8 mouse cellular contexts compared by ENCODE assay signal in the genomic region with DNA sequence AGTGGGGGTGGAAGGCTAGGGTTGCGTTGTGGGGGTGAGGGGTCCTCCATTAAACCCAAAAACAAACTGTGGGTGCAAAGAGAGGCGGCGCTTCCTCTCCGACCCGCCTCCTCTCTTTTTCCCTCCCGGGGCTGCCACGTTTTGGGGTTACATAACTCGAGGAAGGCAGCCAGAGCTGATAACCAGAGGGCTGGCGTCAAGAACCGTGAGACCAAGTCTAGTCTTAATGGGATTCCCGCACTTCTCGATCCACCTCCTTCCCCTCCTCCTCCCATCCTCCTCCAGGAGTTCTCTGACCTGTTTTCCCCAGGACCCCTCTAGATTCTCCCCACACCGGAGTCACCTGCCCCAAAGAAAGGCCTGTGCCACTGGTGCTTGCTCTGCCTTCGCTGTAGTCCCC. TPM values are rescaled to one million over a fixed set of nuclear protein-coding genes. Genes with fewer than 3 reads are reported as not detected.
A peak's percentile ranks its signal among the peaks of the same experiment; 100 is the strongest.
DNase-seq lines count a peak whose midpoint lies in the region; ATAC-seq and TF ChIP-seq lines count a peak whose summit lies in the region.

No protein-coding gene starts in this region.

- H3K36me3 ChIP-seq in ES-E14 (ENCODE audit: control insufficient read depth, insufficient read depth, low read length, poor library complexity, severe bottlenecking): peaks cover 9% of the 10 kb centered on the region
- no peaks in the 10 kb centered on the region for H3K36me3 ChIP-seq in intestine, embryonic 15.5 days
- H3K36me3 ChIP-seq in midbrain, embryonic 11.5 days (ENCODE audit: control insufficient read depth, insufficient read depth, low read length): no peaks in the 10 kb centered on the region

- H3K4me1 ChIP-seq in ES-E14 (ENCODE audit: control insufficient read depth in 2 of 2, insufficient read depth in 2 of 2, low read length in 2 of 2, poor library complexity in 1 of 2): peaks cover 3 to 8% of the 10 kb centered on the region in 2 experiments; a peak in 3 of 4 replicates
- H3K4me1 ChIP-seq in intestine, embryonic 15.5 days (replicated peaks): peaks cover 17% of the 10 kb centered on the region; the same call in 1 of the 2 replicates
- H3K4me1 ChIP-seq in midbrain, embryonic 11.5 days (ENCODE audit: control insufficient read depth, insufficient read depth, low read length): peaks cover 7% of the 10 kb centered on the region

- intact Hi-C loops in left cerebral cortex, postnatal 25 days (cut with DNase I): no loop called here

- in situ Hi-C loops in ES-E14 (cut with MboI; ENCODE audit: low sequenced_read_pairs in 2 of 2, unreplicated experiment in 2 of 2): no loop called here

- peak overlapping the region; percentile 44; the same call in 1 of the 2 replicates for H3K9ac ChIP-seq in ES-E14 (ENCODE audit: insufficient read depth, low read depth, low read length, poor library complexity, severe bottlenecking)
- H3K9ac ChIP-seq in intestine, embryonic 15.5 days: no peak overlapping the region
- no peak overlapping the region; the same call in 1 of the 2 replicates for H3K9ac ChIP-seq in midbrain, embryonic 11.5 days (ENCODE audit: low read length)

- H3K4me2 ChIP-seq in intestine, embryonic 15.5 days (replicated peaks): peak overlapping the region; percentile 96
- H3K4me2 ChIP-seq in midbrain, embryonic 11.5 days: peak overlapping the region; percentile 62

- ATAC-seq in intestine, embryonic 15.5 days: no peak
- ATAC-seq in midbrain, embryonic 11.5 days (ENCODE audit: low FRiP score): no peak; the same call in 1 of the 2 replicates

- H3K9me3 ChIP-seq in ES-E14 (ENCODE audit: control insufficient read depth, insufficient read depth, low read depth, low read length): no peaks in the 10 kb centered on the region
- no peaks in the 10 kb centered on the region for H3K9me3 ChIP-seq in intestine, embryonic 15.5 days
- no peaks in the 10 kb centered on the region for H3K9me3 ChIP-seq in midbrain, embryonic 11.5 days (ENCODE audit: control insufficient read depth, low read length)

- peak overlapping the region; percentile 51 to 75; a peak in 3 of 4 replicates for H3K4me3 ChIP-seq in ES-E14 (ENCODE audit: insufficient read depth in 1 of 2, low read depth in 1 of 2, low read length in 2 of 2, poor library complexity in 1 of 2, severe bottlenecking in 1 of 2)
- H3K4me3 ChIP-seq in intestine, embryonic 15.5 days (replicated peaks): peak overlapping the region; percentile 61
- H3K4me3 ChIP-seq in midbrain, embryonic 11.5 days (ENCODE audit: low read depth, low read length): peak overlapping the region; percentile 48

- DNase-seq in embryo, embryonic 10 days (ENCODE audit: low spot score): peak; percentile 38
- DNase-seq in embryo, embryonic 9.5 days (ENCODE audit: extremely low spot score): no peak
- no peak for DNase-seq in ES-E14 (ENCODE audit: low read depth, low spot score)
- peak; percentile 64 to 69 for DNase-seq in heart, adult 18-20 months
- no peak for DNase-seq in midbrain, embryonic 11.5 days (ENCODE audit: low spot score, missing footprints)
- DNase-seq in adrenal gland, postnatal 25 days: no peak
- DNase-seq in left cerebral cortex, postnatal 25 days (ENCODE audit: low spot score in 2 of 2): no peak

- 16% methylated on average over 14 of the region's 14 CpGs for WGBS in intestine, embryonic 15.5 days
- 10% methylated on average over 14 of the region's 14 CpGs for WGBS in midbrain, embryonic 11.5 days

- no peak overlapping the region for H3K27ac ChIP-seq in ES-E14 (ENCODE audit: insufficient read depth, low read depth, low read length, poor library complexity, severe bottlenecking)
- no peak overlapping the region for H3K27ac ChIP-seq in intestine, embryonic 15.5 days
- H3K27ac ChIP-seq in midbrain, embryonic 11.5 days (ENCODE audit: low read depth, low read length): no peak overlapping the region

- 0 out of 2 replicates have a peak, but pooled peaks cover 6% of the 10 kb centered on the region for H3K27me3 ChIP-seq in intestine, embryonic 15.5 days (replicated peaks)
- peaks cover 11% of the 10 kb centered on the region for H3K27me3 ChIP-seq in midbrain, embryonic 11.5 days (ENCODE audit: control insufficient read depth, insufficient read depth, low read length)

TF ChIP-seq in ES-E14, 5 proteins besides CTCF, POLR2A, EP300 and RAD21:
- TF ChIP-seq HCFC1 (IDR thresholded peaks at IDR 0.05; ENCODE audit: borderline replicate concordance, insufficient read depth, low read length) (no peak), ZC3H11A (IDR thresholded peaks at IDR 0.05; ENCODE audit: borderline replicate concordance, low read depth, low read length) (no peak), ZNF384 (IDR thresholded peaks at IDR 0.05; ENCODE audit: low read depth, low read length) (no peak)

RNA-seq across cellular contexts. Expression of a gene that starts 0.7 kb away (rescaled TPM):
- total RNA-seq in ES-E14 (2012; rRNA removed): 52.2 and 61.2 TPM in 2 replicates
- 1 to 10 TPM; 4.3 to 6.0 TPM for total RNA-seq in heart, adult 18-20 months (2021)
- polyA plus RNA-seq in intestine, embryonic 15.5 days (2015; fragmentation: Nextera tagmentation; extraction: Ambion mirVana): 36.1 and 36.3 TPM in 2 replicates
- polyA plus RNA-seq in midbrain, embryonic 11.5 days (2014; fragmentation: Nextera tagmentation; extraction: Ambion mirVana): 26.7 and 27.8 TPM in 2 replicates
- 3.5 and 4.2 TPM in 2 replicates for total RNA-seq in adrenal gland, postnatal 25 days (2021)
- total RNA-seq in left cerebral cortex, postnatal 25 days (2021): 1 to 10 TPM; 5.5 to 7.4 TPM

RNA-seq across cellular contexts. Expression of a gene that starts 6.9 kb away (rescaled TPM):
- not detected in 2 replicates for total RNA-seq in ES-E14 (2012; rRNA removed)
- not detected for total RNA-seq in heart, adult 18-20 months (2021)
- 0.13 TPM in 1 of 2 replicates, not detected in the other for polyA plus RNA-seq in intestine, embryonic 15.5 days (2015; fragmentation: Nextera tagmentation; extraction: Ambion mirVana)
- not detected in 2 replicates for polyA plus RNA-seq in midbrain, embryonic 11.5 days (2014; fragmentation: Nextera tagmentation; extraction: Ambion mirVana)
- total RNA-seq in adrenal gland, postnatal 25 days (2021): not detected in 2 replicates
- not detected for total RNA-seq in left cerebral cortex, postnatal 25 days (2021)

RNA-seq across cellular contexts. Expression of a gene that starts 7.0 kb away (rescaled TPM):
- total RNA-seq in ES-E14 (2012; rRNA removed): not detected in 2 replicates
- not detected for total RNA-seq in heart, adult 18-20 months (2021)
- polyA plus RNA-seq in intestine, embryonic 15.5 days (2015; fragmentation: Nextera tagmentation; extraction: Ambion mirVana): not detected in 2 replicates
- not detected in 2 replicates for polyA plus RNA-seq in midbrain, embryonic 11.5 days (2014; fragmentation: Nextera tagmentation; extraction: Ambion mirVana)
- not detected in 2 replicates for total RNA-seq in adrenal gland, postnatal 25 days (2021)
- not detected for total RNA-seq in left cerebral cortex, postnatal 25 days (2021)

RNA-seq across cellular contexts. Expression of a gene that starts 8.2 kb away (rescaled TPM):
- total RNA-seq in ES-E14 (2012; rRNA removed): not detected in 2 replicates
- not detected for total RNA-seq in heart, adult 18-20 months (2021)
- not detected in 2 replicates for polyA plus RNA-seq in intestine, embryonic 15.5 days (2015; fragmentation: Nextera tagmentation; extraction: Ambion mirVana)
- polyA plus RNA-seq in midbrain, embryonic 11.5 days (2014; fragmentation: Nextera tagmentation; extraction: Ambion mirVana): not detected in 2 replicates
- not detected in 2 replicates for total RNA-seq in adrenal gland, postnatal 25 days (2021)
- not detected for total RNA-seq in left cerebral cortex, postnatal 25 days (2021)

RNA-seq across cellular contexts. Expression of a gene that starts 26.0 kb away (rescaled TPM):
- total RNA-seq in ES-E14 (2012; rRNA removed): 111 and 164 TPM in 2 replicates
- total RNA-seq in heart, adult 18-20 months (2021): 10 to 100 TPM; 26.4 to 28.1 TPM
- polyA plus RNA-seq in intestine, embryonic 15.5 days (2015; fragmentation: Nextera tagmentation; extraction: Ambion mirVana): 74.3 and 76.7 TPM in 2 replicates
- polyA plus RNA-seq in midbrain, embryonic 11.5 days (2014; fragmentation: Nextera tagmentation; extraction: Ambion mirVana): 83.7 and 91.7 TPM in 2 replicates
- total RNA-seq in adrenal gland, postnatal 25 days (2021): 80.9 and 81.9 TPM in 2 replicates
- 10 to 100 TPM; 83.5 to 88.3 TPM for total RNA-seq in left cerebral cortex, postnatal 25 days (2021)

Comparison
In these comparisons a context has a peak if more than half of its experiments do, and no peak if none do; other contexts are left out.
1. DNase-seq: peak in embryo, embryonic 10 days (single experiment) and heart, adult 18-20 months (2 of 2); none in embryo, embryonic 9.5 days (single experiment), ES-E14 (single experiment), midbrain, embryonic 11.5 days (single experiment), adrenal gland, postnatal 25 days (single experiment) and left cerebral cortex, postnatal 25 days (0 of 2).
2. Peak in every context shown above with its lines, with median percentiles within 50 percentile points of each other: H3K4me3 ChIP-seq.